Mouse (Mus musculus) right cerebral cortex, postnatal 4 days (tissue): ENCODE data around the gene Ceacam14.

Experiments
- DNase-seq: peaks from one replicate; pipeline ENCODE4 v3.0.0-alpha.2; 2022

Gene Ceacam14

DNA sequence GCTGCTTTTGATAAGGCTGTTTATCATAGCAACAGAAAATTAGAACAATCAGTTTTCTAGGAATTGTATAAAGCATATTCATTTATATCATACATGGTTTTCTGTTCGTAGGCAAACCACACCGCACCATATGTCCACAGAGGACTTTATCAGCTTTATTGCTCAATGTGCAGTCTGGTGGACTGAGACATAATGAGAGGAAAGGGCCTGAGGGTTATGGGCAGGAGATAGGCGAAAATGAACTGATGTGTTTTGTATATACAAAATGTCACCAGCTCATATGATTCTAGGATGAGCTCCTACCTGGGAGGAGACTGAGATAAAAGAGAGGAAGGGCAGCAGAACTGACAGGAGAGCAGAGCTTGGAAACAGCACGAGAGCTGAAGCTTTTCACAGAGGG, at the start of gene Ceacam14:
Gene Ceacam14, plus strand, starts transcription at position 301 of the 400 bp plus-strand sequence.
- DNase-seq, result no peak
